Mouse (Mus musculus) embryonic fibroblast, embryonic 13.5 days (primary cell): ENCODE data around the gene Cenpx.

Experiments
- CTCF ChIP-seq: IDR thresholded peaks from 2 replicates; pipeline ENCODE4 v1.5.1; 2011; ENCODE audit warnings: mild to moderate bottlenecking, control low read depth, low read length, moderate library complexity, borderline replicate concordance; ENCODE audit not compliant: insufficient read depth
- POLR2A ChIP-seq: IDR thresholded peaks from 2 replicates; pipeline ENCODE4 v1.6.1; 2011; ENCODE audit warnings: low read depth, mild to moderate bottlenecking, control low read depth, low read length, moderate library complexity

GRCm38 (mm10) chr11:120744121-120744701 is 30.7 kb upstream of the Cenpx start:
- no peak for TF ChIP-seq CTCF
- TF ChIP-seq POLR2A: no peak
